Mouse (Mus musculus) olfactory bulb, adult 2 months (tissue): ENCODE data around the gene Nmrk1. TPM values are rescaled to one million over a fixed set of nuclear protein-coding genes. Genes with fewer than 3 reads are reported as not detected.
A peak's percentile ranks its signal among the peaks of the same experiment; 100 is the strongest.

Source experiments
- H3K27ac ChIP-seq: fragments of 200-500 bp; 2 replicates; pipeline ENCODE4 v1.5.1; 2012; ENCODE audit warnings: low read depth, low read length; ENCODE audit not compliant: insufficient read depth
- H3K4me1 ChIP-seq: fragments of 200-500 bp; 2 replicates; pipeline ENCODE4 v1.6.1; 2012; ENCODE audit warnings: low read length; ENCODE audit not compliant: control insufficient read depth, insufficient read depth
- H3K4me3 ChIP-seq: fragments of 200-500 bp; 2 replicates; pipeline ENCODE4 v1.5.1; 2012; ENCODE audit warnings: mild to moderate bottlenecking, low read depth, low read length, moderate library complexity; ENCODE audit not compliant: insufficient read depth
- CTCF ChIP-seq: fragments of 200-500 bp; IDR thresholded peaks from 2 replicates; pipeline ENCODE4 v1.5.1; 2012; ENCODE audit warnings: low read depth, mild to moderate bottlenecking, low read length, moderate library complexity; ENCODE audit not compliant: insufficient read depth
- POLR2A ChIP-seq: fragments of 200-500 bp; IDR thresholded peaks from 2 replicates; pipeline ENCODE4 v1.6.1; 2012; ENCODE audit warnings: mild to moderate bottlenecking, low read depth, low read length, moderate library complexity; ENCODE audit not compliant: insufficient read depth
- WGBS: fragments of 180-500 bp; shearing (Covaris S2); methylation state at CpG from one replicate; pipeline ENCODE4 v1.1.7; 2018; 5-methylcytosine and 5-hydroxymethylcytosine counted together
- polyA plus RNA-seq: library from polyadenylated mRNA; stranded (reverse); fragments of >200 nt; gene quantifications from 2 replicates; pipeline ENCODE4 v1.2.4, GENCODE M21; 2012; ENCODE audit warnings: low replicate concordance; ENCODE audit not compliant: missing spikeins, insufficient read depth, insufficient read length

Gene Nmrk1
- polyA plus RNA-seq, 1 experiment = not detected

DNA sequence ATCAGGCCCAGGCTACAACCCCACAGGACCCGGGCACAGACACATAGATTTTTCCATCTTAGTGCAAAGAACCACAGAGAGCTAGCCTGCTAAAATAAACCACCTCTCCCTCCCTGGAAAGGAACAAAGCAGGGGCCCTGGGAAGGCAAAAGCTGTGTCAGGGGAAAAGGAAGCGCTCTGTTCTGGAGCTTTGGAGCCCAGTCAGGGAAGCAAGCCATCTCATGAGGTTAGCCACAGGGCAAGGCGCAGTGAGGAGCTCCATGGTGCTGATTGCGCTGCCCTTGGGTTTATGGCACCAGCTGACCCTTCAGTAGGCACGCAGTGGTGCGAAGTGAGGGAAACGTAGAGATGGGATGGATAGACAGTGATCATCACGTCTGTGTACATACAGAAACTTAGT, 22.6 kb downstream of the Nmrk1 start:
- no peak overlapping the region for H3K4me3 ChIP-seq
- 92% methylated on average over 8 of the region's 8 CpGs for WGBS
- TF ChIP-seq POLR2A (no peak), CTCF (no peak)
- no peak overlapping the region for H3K27ac ChIP-seq
- no peaks in the 10 kb centered on the region for H3K4me1 ChIP-seq

DNA sequence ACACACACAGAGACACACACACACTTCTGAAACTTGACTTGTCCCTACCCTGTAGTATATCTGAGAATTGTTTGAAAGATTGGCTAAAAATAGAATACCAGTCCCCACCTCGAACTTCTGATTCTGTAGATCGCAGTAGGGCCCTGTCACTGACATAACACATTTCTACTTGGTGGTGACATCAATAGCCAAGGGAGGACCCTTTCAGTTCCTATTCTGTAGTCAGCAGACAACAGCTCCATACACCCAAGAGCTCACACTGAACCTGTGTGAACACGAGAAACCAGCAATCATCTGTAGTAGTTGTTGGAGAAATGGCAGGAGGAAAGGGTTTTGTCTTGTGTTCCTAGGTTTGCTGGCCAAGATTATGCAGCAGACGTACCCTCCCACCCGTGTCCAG, 23.2 kb downstream of the Nmrk1 start:
- Histone ChIP-seq H3K4me3 (no peak overlapping the region), H3K4me1 (no peaks in the 10 kb centered on the region), H3K27ac (no peak overlapping the region)
- WGBS = 74% methylated on average over 5 of the region's 5 CpGs
- TF ChIP-seq CTCF (no peak), POLR2A (no peak)

DNA sequence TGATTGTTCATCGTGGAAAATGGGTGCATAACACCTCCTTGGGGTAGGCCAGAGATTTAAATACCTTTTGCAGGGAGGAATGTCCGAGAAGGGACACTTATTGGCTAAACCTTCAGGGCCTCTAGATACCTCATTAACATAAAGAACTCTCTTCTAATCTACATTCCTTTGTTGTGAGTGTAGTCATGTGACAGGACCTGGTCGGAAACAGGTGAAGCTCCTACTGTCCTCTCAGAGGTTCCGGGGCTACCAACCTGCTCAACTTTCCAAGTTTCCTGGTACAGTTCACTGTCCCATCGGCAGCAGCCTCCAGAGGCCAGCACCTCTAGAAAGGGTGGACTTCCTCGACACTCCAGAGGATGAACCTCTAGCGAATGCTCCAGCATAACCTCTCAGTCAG, 24.2 kb downstream of the Nmrk1 start:
- Histone ChIP-seq H3K4me3 (no peak overlapping the region), H3K4me1 (no peaks in the 10 kb centered on the region), H3K27ac (no peak overlapping the region)
- WGBS = 89% methylated on average over 7 of the region's 7 CpGs
- TF ChIP-seq POLR2A (no peak), CTCF (no peak)

DNA sequence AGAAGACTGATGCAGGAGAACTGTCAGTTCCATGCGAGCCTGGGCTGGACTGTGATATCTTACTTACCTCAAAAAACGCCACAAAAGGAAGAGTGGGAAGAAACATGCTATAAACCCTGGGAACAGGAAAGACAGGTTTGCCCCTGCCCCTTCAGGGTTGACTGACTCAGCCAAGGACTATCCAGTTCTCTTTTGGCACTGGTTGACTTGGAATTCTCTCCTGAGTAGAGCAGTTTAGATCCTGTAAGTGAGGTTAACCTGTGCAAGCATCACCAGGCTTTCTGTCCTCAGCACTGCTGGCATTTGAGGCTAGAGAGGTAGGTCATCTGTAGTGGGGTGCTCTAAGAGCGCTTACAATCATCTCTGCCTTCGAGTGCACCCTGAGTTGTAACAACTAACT, 26.7 kb downstream of the Nmrk1 start:
- TF ChIP-seq CTCF (no peak), POLR2A (no peak)
- H3K4me3 ChIP-seq = no peak overlapping the region
- H3K4me1 ChIP-seq = no peaks in the 10 kb centered on the region
- WGBS = 74% methylated on average over 4 of the region's 4 CpGs
- H3K27ac ChIP-seq = no peak overlapping the region

DNA sequence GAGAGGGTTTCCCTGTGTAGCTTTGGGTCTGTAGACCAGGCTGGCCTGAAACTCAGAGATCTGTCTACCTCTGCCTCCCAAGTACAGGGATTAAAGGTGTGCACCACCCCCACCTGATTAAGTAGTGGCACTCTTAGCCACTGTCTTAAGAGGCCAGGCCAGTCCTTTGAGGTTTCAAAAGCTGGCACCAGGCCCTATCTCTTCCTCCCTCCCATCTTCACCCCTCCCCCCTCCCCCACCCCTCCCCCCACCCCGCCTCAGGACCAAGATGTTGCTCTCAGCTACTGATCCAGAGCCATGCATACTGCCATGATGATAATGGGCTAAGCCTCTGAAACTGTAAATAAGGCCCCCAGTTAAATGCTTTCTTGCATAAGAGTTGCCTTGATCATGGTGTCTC, 27.6 kb downstream of the Nmrk1 start:
- no CpG with 5 or more reads among the region's 1 CpGs for WGBS
- TF ChIP-seq POLR2A (no peak), CTCF (no peak)
- Histone ChIP-seq H3K27ac (no peak overlapping the region), H3K4me3 (no peak overlapping the region), H3K4me1 (no peaks in the 10 kb centered on the region)

DNA sequence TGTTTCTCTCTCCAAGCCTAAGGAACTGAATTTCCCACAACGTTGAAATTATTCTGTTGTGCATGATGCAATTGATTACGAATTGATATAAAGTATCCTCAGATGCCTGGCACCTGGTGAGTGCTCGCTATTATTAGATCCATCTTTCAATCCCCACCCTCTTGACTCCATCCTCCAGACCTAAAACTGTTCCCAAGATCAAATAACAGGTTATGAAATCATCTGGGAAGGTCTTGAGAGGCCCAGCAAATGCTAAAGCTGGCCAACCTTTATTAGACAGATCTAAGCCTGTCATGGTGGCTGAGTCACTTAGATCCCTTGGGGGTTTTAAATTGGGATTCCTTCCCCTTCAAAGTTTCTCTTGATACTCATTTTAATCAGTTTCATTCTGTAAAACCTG, 28.7 kb downstream of the Nmrk1 start:
- no peak overlapping the region for H3K27ac ChIP-seq
- H3K4me3 ChIP-seq = no peak overlapping the region
- H3K4me1 ChIP-seq = no peaks in the 10 kb centered on the region
- TF ChIP-seq CTCF (no peak), POLR2A (no peak)
- WGBS = 86% methylated on average over 3 of the region's 3 CpGs

DNA sequence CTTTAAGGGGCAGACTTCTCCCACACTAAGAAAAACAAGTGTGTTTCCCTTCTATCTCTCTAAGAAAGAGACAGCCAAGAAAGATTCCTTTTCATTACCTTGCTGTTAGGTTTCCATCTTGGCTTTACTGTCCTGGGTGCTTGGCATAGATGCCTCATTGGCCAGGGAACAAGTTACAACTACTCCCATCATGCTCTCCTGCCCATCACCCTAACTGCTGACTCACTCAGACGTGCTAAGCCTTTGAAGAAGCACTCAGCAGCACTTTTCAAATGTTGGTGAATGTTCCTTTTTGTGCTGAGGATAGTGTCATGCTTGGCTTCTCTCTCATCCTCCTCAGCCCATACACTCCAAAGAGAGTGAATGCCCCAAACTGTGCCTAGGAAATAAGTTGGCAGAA, 29.9 kb downstream of the Nmrk1 start:
- 38% methylated on average over 1 of the region's 1 CpGs for WGBS
- no peak overlapping the region for H3K4me3 ChIP-seq
- H3K4me1 ChIP-seq = no peaks in the 10 kb centered on the region
- no peak overlapping the region for H3K27ac ChIP-seq
- no peak for TF ChIP-seq POLR2A
- no peak for TF ChIP-seq CTCF

DNA sequence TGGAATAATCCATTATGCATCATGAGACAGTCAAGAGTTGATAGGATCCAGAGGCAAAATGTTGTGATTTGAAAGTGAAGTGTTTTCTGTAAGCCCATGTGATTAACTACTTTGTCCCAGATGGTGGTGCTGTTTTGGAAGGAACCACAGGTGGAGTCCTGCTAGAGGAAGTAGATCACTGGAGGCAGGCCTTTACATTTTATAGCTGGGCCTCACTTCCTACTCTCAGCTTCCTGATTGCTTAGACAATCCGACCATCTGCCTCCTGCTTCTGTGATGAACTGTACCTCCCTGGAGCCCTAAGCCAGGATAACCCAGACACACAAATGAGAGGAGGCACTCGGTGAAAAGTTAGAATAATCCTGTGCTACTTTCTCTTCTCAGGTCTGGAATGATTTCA, 32.2 kb downstream of the Nmrk1 start:
- H3K27ac ChIP-seq = no peak overlapping the region
- no peak overlapping the region for H3K4me3 ChIP-seq
- no peaks in the 10 kb centered on the region for H3K4me1 ChIP-seq
- WGBS = 77% methylated on average over 2 of the region's 2 CpGs
- TF ChIP-seq POLR2A = no peak
- no peak for TF ChIP-seq CTCF

DNA sequence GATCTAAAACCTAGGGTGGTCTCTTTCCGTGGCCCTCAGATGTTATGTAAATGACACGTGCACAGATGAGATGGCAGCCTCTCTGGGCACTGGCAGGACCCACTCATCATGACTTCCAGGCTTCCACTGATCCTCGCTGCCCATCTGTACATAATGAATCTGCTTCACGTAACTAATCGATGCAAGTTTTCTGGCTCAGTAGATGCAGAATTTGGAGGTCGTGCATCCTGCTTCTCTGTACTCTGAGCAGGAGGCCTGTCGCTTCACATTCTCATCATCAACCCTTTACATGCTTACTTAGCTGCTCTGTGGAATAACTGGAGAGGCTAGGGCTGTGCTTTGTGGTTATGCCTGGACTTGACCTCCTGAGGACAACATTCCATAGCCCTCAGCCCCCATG, 35.2 kb downstream of the Nmrk1 start:
- Histone ChIP-seq H3K27ac (no peak overlapping the region), H3K4me3 (no peak overlapping the region), H3K4me1 (no peaks in the 10 kb centered on the region)
- TF ChIP-seq CTCF (no peak), POLR2A (no peak)
- 82% methylated on average over 7 of the region's 7 CpGs for WGBS

DNA sequence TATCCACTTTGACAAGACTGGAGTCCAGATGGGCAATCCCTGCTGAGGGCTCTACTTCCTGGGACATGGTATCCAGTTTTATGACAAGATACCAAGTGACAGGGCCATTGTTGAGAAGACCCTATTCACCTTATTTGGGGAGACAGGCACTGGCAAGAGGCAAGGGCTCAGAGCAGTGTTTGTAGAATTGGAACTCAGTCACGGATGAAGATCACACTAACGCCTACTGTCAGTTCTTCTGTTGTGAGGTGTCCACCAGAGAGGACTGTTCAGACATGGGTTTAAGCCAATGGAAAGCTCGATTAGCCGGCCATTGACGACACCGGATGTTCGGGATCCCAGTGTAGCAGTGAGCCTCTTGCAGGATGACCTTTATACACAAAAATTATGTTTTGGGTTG, 37.8 kb downstream of the Nmrk1 start:
- Histone ChIP-seq H3K4me1 (peaks cover 4% of the 10 kb centered on the region), H3K4me3 (no peak overlapping the region), H3K27ac (no peak overlapping the region)
- TF ChIP-seq POLR2A (no peak), CTCF (no peak)
- 97% methylated on average over 7 of the region's 7 CpGs for WGBS

DNA sequence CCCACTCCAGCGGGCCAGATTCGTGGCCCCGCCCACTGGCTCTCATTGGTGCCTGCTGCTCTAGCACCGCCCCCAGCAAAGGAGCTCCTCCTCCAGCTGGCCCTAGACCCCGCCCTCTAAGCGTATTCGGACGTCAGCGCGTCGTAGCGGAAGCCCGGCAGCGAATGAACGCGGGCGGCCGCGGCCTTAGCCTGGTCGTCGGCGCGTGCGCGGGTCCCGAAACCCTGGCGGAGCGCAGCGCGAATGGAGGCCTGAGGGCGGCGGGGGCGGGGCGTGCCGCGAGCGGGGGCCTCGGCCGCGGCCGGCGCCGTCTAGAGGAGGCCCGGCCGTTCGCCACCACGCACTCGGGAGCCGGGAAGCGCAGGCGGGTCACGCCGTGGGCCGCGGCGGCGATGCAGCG, 38.9 kb downstream of the Nmrk1 start, which contains the start of gene Carnmt1:
Carnmt1 (plus strand) TSS at position 157 of the 400 bp plus-strand sequence.
- under 1% methylated on average over 48 of the region's 58 CpGs for WGBS
- Histone ChIP-seq H3K4me1 (peaks cover 4% of the 10 kb centered on the region), H3K27ac (peak within 1 kb of the TSS; percentile 65), H3K4me3 (peak within 1 kb of the TSS; percentile 60)
- TF ChIP-seq POLR2A (peak; percentile 63), CTCF (no peak)
